Mouse (Mus musculus) heart, embryonic 16.5 days (tissue): ENCODE measurements around the gene Nrtn. TPM values are rescaled to one million over a fixed set of nuclear protein-coding genes. Genes with fewer than 3 reads are reported as not detected.

Experiments used
- ATAC-seq: fragments of 200-750 bp; cut with Nextera tagmentation; replicated peaks from 2 replicates; pipeline ENCODE4 v1.8.0; 2017; ENCODE audit warnings: moderate number of reproducible peaks; ENCODE audit not compliant: insufficient read depth, low FRiP score; ENCODE audit errors: extremely low read depth
- H3K27ac ChIP-seq: fragments of 300-500 bp; sonication (generic); 2 replicates; pipeline ENCODE4 v1.5.1; 2014; ENCODE audit warnings: mild to moderate bottlenecking, low read length, control low read depth, moderate library complexity
- H3K27me3 ChIP-seq: fragments of 300-500 bp; sonication (generic); 2 replicates; pipeline ENCODE4 v1.6.1; 2014; ENCODE audit warnings: low read length, mixed read lengths; ENCODE audit not compliant: control insufficient read depth, insufficient read depth
- H3K36me3 ChIP-seq: fragments of 300-500 bp; sonication (generic); 2 replicates; pipeline ENCODE4 v1.6.1; 2014; ENCODE audit not compliant: control insufficient read depth, insufficient read depth
- H3K4me1 ChIP-seq: fragments of 300-500 bp; sonication (generic); 2 replicates; pipeline ENCODE4 v1.6.1; 2014; ENCODE audit warnings: low read length, mixed read lengths; ENCODE audit not compliant: control insufficient read depth, insufficient read depth
- H3K4me2 ChIP-seq: fragments of 300-500 bp; sonication (generic); 2 replicates; pipeline ENCODE4 v1.6.1; 2014; ENCODE audit warnings: low read depth, mild to moderate bottlenecking, control low read depth, low read length
- H3K4me3 ChIP-seq: fragments of 300-500 bp; sonication (generic); 2 replicates; pipeline ENCODE4 v1.5.1; 2014; ENCODE audit warnings: mild to moderate bottlenecking, control low read depth, low read length
- H3K9ac ChIP-seq: fragments of 300-500 bp; sonication (generic); 2 replicates; pipeline ENCODE4 v1.6.1; 2014; ENCODE audit warnings: low read length, control low read depth
- H3K9me3 ChIP-seq: fragments of 300-500 bp; sonication (generic); replicated peaks from 2 replicates; pipeline ENCODE4 v1.6.1; 2016; ENCODE audit warnings: low read length; ENCODE audit not compliant: control insufficient read depth
- WGBS: fragments of 180-500 bp; shearing (Covaris S2); extraction: QIAGEN DNeasy Blood & Tissue Kit; methylation state at CpG from one replicate; pipeline ENCODE4 v1.1.7; 2014; 5-methylcytosine and 5-hydroxymethylcytosine counted together
- polyA plus RNA-seq: library from polyadenylated mRNA; unstranded; fragments of >200 nt; fragmentation: Nextera tagmentation; extraction: Ambion mirVana; gene quantifications from 2 replicates; pipeline ENCODE4 v1.2.1, GENCODE M21; 2015

Nrtn gene
- polyA plus RNA-seq, 1 experiment from 2014 or later = 23.9 TPM

DNA sequence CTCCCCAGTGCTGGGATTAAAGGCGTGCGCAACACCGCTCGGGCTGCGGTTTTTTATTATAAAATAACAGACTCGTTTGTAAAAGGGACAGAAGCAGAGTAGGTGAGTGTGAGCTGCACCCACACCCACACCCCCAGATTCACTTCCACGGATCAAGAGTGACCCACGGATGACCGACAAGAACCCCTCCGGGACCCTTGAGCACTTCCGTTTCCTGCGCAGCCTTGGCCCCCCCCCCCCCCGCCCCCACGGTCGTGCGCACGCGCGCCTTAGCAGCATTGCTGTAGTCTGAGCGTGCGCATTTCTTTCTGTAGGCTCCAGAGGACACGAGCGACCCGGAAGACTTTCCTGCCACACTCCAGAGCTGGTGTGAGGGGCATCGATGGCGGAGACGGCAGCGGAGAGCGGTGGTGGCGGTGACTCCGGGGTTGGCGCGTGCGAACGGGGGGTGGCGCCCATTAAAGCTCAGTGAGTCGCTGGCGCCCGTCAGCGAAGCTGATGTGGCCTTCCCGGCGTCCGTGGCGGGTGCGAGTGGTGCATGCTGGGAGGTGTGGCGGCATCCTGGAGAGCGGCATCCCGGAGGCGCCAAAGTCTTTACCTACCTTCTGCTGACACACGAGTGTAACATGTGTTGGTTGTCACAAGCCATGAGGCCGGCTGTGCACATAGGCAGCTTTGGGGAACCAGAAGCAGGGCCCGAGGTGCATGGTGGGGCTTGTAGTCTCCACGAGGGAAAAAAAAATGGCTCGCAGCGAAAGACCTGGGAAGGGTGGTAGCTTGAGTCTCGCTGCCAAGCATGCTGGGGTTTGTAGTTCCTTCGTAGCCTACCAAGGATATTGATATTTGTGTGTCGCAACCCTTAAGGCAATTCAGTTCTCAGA, 7.4 kb upstream of the Nrtn start, which contains the start of gene Dus3l:
Gene Dus3l, plus strand, starts transcription at position 284 of the 881 bp plus-strand sequence.
- WGBS = under 1% methylated on average over 57 of the region's 58 CpGs
- H3K27me3 ChIP-seq = no peaks in the 10 kb centered on the region
- peak within 1 kb of the TSS; percentile 99 for H3K27ac ChIP-seq
- peak within 1 kb of the TSS; percentile 91 for H3K4me3 ChIP-seq
- ATAC-seq = peak; percentile 80
- H3K4me1 ChIP-seq = peaks cover 24% of the 10 kb centered on the region
- H3K9ac ChIP-seq = peak within 1 kb of the TSS; percentile 95
- H3K4me2 ChIP-seq = peak within 1 kb of the TSS; percentile 80
- peaks cover 27% of the 10 kb centered on the region for H3K36me3 ChIP-seq
- H3K9me3 ChIP-seq = no peaks in the 10 kb centered on the region

DNA sequence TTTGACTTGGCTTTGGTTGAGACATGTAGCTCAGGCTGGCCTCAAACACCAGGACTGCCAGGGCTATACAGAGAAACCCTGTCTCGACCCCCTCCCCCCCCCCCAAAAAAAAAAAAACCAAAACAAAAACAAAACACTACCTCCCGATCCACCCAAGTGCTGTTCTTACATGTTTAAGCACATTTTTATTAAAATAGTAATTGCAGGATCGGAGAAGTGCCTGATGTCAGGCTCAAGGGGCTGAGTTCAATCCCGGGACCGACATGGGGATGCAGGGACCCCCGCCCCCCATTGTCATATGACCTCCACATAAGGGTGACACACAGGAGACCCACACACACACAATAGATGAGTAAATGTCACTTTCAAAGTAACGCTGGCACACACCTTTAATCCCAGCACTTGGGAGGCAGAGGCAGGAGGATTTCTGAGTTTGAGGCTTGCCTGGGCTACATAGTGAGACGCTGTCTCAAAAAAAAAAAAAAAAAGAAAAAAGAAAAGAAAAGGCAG, 6.5 kb upstream of the Nrtn start:
- Histone ChIP-seq H3K9me3 (0 out of 2 replicates have a peak, but pooled peaks cover 2% of the 10 kb centered on the region), H3K27me3 (no peaks in the 10 kb centered on the region), H3K4me3 (peak overlapping the region; percentile 91), H3K27ac (peak overlapping the region; percentile 99), H3K4me2 (peak overlapping the region; percentile 80), H3K4me1 (peaks cover 24% of the 10 kb centered on the region), H3K9ac (peak overlapping the region; percentile 75), H3K36me3 (peaks cover 21% of the 10 kb centered on the region)
- WGBS = 68% methylated on average over 8 of the region's 8 CpGs
- ATAC-seq = no peak

DNA sequence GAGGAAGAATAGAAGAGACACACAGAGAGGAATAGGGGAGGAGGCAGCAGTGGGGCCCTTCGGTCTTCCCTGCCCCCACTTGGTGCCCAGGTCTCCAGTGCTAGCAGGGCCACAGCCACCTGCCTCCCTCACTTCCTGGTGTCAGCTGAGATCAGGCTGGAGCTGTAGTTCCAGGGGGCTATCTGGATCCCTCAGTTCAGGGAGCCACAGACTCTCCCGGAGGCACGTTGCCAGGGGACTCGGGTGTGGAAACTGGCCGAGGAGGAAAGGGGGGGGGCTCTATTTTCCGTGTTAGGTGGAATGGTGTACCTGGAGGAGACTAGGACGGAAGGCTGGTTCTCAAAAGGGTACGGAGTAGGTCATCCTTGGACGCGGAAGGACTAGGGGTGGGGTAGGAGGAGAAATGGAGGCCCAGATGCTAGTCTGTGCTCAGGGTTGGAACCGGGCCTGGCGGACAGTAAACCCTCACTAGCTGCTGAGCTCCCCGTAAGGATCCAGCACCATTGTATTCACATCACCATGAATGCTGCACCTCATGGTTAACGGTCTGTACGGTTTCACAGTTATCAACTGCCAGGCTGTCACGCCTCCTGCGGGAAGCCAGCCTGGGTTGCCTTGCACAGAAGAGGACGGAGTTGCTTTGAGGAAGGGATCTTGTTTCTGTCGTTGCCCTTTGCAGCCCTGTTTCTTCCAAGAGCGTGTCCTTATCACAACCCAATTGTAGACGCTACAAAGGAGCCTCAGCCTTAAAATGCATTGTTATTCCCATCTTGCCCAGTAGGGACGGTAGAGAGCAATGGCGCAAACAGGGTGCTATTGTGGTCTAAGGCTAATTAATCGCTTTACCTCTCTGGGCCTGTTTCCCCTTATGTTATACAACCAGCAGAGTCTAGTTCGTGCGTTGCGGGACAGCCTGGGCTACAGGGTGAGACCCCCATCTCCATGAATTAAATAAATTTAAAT, 5.7 kb upstream of the Nrtn start:
- peak overlapping the region; percentile 78 for H3K4me2 ChIP-seq
- H3K9ac ChIP-seq = peak overlapping the region; percentile 72
- peaks cover 25% of the 10 kb centered on the region for H3K4me1 ChIP-seq
- peak overlapping the region; percentile 89 for H3K27ac ChIP-seq
- 0 out of 2 replicates have a peak, but pooled peaks cover 5% of the 10 kb centered on the region for H3K9me3 ChIP-seq
- H3K4me3 ChIP-seq = no peak overlapping the region
- peaks cover 13% of the 10 kb centered on the region for H3K36me3 ChIP-seq
- no peaks in the 10 kb centered on the region; the same call in 1 of the 2 replicates for H3K27me3 ChIP-seq
- ATAC-seq = no peak
- 39% methylated on average over 27 of the region's 27 CpGs for WGBS

DNA sequence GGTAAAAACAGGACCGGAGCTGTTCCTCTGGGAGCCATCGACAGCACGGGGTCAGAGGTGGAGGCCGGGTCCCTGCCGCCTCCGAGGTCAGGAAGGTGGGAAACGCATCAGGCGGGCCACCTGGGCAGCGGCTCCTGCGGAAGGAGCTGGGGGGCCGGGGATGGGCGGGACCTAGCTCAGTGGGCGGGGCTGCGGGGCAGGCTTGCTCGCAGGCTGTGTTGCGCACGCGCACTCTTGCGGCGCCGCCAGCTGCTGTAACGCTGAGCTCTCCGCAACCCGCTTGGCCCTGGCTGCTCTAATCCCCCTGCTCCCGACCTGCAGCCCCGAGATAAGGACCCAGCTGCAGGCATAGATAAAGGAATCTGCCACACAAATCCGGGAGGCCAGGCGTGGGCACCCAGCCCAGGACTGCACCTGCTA, 4.7 kb upstream of the Nrtn start:
- Histone ChIP-seq H3K36me3 (peaks cover 4% of the 10 kb centered on the region), H3K9me3 (0 out of 2 replicates have a peak, but pooled peaks cover 5% of the 10 kb centered on the region), H3K27me3 (peaks cover under 1% of the 10 kb centered on the region), H3K27ac (peak overlapping the region; percentile 89), H3K9ac (peak overlapping the region; percentile 72), H3K4me1 (peaks cover 31% of the 10 kb centered on the region), H3K4me3 (peak overlapping the region; percentile 55), H3K4me2 (peak overlapping the region; percentile 78)
- WGBS = under 1% methylated on average over 27 of the region's 28 CpGs
- peak; percentile 37 for ATAC-seq

DNA sequence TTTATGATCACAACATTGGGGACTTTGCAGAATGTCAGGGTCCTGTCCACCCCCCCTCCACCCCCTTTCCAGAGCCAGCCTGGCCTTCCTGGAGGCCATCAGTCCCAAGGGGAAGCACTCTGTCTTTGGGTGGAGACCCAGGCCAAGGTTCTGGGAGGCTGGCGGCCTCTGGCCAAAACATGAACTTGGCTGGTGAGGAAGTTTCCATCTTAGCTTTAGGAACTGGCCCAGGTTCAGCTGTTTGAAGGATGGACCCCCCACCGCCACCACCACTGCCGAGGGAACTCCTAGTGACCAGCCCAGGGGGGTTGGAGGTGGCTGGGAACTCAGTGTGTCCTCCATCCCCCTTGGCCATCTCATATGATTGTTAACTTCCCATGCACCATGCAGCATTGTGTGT, 3.7 kb upstream of the Nrtn start:
- Histone ChIP-seq H3K27me3 (peaks cover 9% of the 10 kb centered on the region), H3K36me3 (no peaks in the 10 kb centered on the region), H3K4me3 (no peak overlapping the region), H3K4me1 (peaks cover 34% of the 10 kb centered on the region), H3K27ac (no peak overlapping the region; the same call in 1 of the 2 replicates), H3K9ac (no peak overlapping the region), H3K9me3 (0 out of 2 replicates have a peak, but pooled peaks cover 5% of the 10 kb centered on the region), H3K4me2 (no peak overlapping the region)
- ATAC-seq = no peak
- WGBS = 63% methylated on average over 3 of the region's 3 CpGs

DNA sequence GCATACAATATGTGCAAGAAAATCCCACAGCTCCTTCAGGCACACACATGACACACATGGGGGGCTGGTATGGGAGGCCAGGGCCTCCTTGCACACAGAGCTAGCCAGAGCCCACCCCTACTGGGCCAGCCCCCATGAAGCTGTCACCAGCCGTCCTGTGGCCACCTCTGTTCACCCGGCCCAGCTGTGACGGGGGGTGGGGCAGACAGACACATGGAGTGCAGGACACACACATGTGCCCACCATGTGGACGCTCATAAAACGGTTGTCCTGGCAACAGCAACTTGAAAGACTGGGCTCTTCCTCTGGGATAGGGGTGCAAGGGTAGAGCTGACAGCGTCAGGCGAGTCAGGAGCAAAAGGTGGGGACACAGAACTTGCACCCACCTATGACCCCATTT, 1.9 kb upstream of the Nrtn start:
- WGBS = 64% methylated on average over 7 of the region's 7 CpGs
- 0 out of 2 replicates have a peak, but pooled peaks cover 5% of the 10 kb centered on the region for H3K9me3 ChIP-seq
- H3K4me2 ChIP-seq = no peak overlapping the region
- H3K36me3 ChIP-seq = no peaks in the 10 kb centered on the region
- no peak for ATAC-seq
- no peak overlapping the region for H3K27ac ChIP-seq
- no peak overlapping the region for H3K4me3 ChIP-seq
- peaks cover 29% of the 10 kb centered on the region for H3K4me1 ChIP-seq
- peaks cover 27% of the 10 kb centered on the region for H3K27me3 ChIP-seq
- no peak overlapping the region for H3K9ac ChIP-seq

DNA sequence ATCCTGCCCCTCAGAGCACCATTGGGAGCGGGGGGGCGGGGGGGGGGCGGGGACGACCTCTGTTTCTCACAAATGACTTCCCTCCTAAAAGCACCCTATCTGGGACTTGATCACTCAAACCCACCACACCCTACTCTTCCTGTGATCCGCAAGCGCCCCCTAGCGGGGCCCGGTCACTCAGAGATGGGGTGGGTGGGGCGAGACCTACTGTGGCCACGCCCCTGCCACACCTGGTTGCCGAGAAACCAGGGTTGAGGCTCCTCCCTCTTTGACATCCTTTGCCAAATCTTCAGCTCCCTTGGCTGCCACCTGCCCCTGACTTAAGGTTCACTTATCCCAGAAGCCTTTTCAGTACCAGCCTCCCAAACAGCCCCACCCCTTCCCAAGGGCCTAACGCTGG, 802 bp upstream of the Nrtn start:
- peaks cover 27% of the 10 kb centered on the region for H3K4me1 ChIP-seq
- H3K4me3 ChIP-seq = 0 out of 2 replicates have a peak overlapping the region, but pooled peaks have one; percentile 2
- peak overlapping the region; percentile 98; the same call in 1 of the 2 replicates for H3K4me2 ChIP-seq
- no peak overlapping the region for H3K9ac ChIP-seq
- H3K27me3 ChIP-seq = peaks cover 38% of the 10 kb centered on the region
- WGBS = 5% methylated on average over 12 of the region's 12 CpGs
- H3K36me3 ChIP-seq = no peaks in the 10 kb centered on the region
- ATAC-seq = no peak
- H3K27ac ChIP-seq = no peak overlapping the region
- H3K9me3 ChIP-seq = 0 out of 2 replicates have a peak, but pooled peaks cover 5% of the 10 kb centered on the region

DNA sequence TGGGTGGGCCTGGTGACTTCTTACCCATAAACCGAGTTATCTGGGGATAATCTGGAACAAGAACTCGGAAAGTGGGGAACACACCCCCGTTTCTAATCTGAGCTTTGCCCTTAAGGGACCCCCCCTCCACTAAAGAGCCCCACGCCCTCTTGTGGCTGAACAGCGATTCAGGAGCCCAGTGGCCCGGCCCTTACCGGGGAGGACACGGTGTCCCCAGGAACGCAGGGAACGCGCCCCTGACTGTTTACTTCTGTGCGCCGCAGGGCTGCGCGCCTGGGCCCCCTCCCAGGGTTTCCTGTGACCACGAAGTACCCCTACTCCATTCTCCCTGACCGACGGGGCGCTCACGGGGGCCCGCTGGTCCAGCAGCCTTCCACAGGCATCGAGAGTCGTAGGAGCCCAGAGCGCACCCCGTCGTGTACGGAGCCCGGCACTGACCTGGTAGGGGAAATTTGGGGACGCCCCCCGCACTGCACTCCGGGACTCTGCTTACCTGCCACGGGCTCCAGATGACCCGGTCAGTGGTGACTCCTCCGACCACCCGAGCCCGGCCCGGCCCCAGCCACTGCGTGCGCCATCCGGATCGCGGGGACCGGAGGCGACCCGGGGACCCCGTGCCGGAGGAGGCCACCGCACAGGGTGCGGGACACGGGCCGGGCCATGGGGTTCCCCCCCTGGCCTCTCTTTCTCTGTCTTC, 479 bp downstream of the Nrtn start:
- H3K36me3 ChIP-seq = no peaks in the 10 kb centered on the region
- peaks cover 17% of the 10 kb centered on the region for H3K4me1 ChIP-seq
- H3K27ac ChIP-seq = peak overlapping the region; percentile 37; the same call in 1 of the 2 replicates
- H3K4me3 ChIP-seq = peak overlapping the region; percentile 67
- peak overlapping the region; percentile 86 for H3K9ac ChIP-seq
- ATAC-seq = 0 out of 2 replicates have a peak, but pooled peaks have one; percentile 1
- 1% methylated on average over 51 of the region's 51 CpGs for WGBS
- 0 out of 2 replicates have a peak, but pooled peaks cover 5% of the 10 kb centered on the region for H3K9me3 ChIP-seq
- peaks cover 48% of the 10 kb centered on the region for H3K27me3 ChIP-seq
- peak overlapping the region; percentile 98 for H3K4me2 ChIP-seq
